Mouse (Mus musculus): ENCODE data around the gene Olfr767.
"Not testable (repeated sequence)": the region's sequence is repeated elsewhere in the genome, so short reads cannot be mapped to it uniquely, and the experiment has no call there.

The Olfr767 gene

DNA sequence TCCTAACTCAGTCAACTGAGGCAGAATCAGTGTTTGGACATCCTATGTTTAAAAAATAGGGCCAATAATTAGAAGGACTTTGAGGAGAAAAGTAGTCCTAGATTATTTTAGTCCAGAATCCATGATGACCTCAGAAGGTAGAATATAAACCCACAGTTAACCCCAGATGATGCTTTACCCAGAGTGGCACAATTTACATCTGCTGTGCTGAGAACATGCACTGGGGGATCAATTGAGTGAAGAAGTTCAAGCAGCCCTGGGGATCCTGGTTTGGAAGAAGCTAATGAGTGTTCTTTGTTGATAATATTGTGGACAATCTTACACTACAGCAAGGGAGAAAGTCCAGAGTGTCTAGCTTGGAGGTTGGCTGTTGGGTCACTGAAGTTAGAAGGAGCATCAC lies at the start of gene Olfr767:
Gene Olfr767, minus strand, starts transcription at position 101 of the 400 bp plus-strand sequence.
- DNase-seq, result not testable (repeated sequence)

DNA sequence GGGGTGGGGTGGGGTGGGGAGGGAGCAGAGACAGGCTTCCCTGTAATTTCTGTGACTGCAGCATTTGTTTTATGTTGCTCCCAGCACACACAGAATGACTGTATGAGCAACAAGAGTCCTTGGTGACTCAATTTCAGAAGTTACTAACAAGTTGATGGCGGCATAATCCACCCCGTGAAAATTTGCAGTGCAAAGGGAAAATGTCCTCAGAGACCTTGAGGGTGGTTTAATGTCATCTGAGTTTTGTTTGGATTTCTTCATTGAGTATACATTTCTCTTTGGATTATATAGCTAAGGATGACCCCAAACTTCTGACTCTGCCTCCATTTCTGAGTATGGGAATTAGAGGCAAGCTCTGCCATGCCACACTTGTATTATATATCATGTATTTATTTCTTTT lies 35.1 kb upstream of the Olfr767 start, which contains the start of gene Olfr769:
Gene Olfr769, minus strand, starts transcription at position 101 of the 400 bp plus-strand sequence.
- DNase-seq, result no peak

DNA sequence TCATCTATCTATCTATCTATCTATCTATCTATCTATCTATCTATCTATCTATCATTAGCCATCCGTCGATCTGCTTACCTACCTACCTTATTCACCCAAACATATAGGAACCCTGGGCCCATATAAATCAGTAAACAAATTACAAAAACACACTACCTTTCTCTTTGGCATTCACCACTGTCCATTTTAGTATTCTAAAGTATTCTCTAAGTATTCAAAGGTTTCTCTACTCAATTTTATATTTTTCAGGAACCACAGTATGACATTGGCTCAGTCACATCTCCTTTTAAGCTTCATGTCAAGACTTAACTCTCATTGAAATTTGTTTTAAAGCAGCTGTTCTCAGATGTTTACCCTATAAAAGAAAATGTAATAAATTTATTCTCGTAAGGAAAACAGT lies 32.4 kb upstream of the Olfr767 start:
- DNase-seq, result no peak

DNA sequence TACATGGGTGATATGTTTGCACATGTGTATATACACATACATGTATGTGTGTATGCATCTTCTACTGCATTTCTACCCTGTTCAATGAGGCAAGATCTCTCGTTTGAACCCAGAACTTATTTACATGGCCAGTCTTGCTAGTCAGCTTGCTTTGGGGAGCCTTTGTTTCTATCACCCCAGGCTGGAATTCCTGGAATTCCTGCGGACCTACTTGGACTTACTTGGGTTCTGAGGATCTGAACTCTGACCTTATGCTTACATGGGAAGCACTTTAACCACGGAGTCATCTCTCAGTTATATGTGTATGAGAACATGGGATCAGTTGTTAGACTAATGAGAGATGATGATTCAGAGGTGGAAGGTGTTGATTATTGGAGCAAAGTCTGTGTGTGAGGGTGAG lies 18.5 kb upstream of the Olfr767 start:
- no peak for DNase-seq

DNA sequence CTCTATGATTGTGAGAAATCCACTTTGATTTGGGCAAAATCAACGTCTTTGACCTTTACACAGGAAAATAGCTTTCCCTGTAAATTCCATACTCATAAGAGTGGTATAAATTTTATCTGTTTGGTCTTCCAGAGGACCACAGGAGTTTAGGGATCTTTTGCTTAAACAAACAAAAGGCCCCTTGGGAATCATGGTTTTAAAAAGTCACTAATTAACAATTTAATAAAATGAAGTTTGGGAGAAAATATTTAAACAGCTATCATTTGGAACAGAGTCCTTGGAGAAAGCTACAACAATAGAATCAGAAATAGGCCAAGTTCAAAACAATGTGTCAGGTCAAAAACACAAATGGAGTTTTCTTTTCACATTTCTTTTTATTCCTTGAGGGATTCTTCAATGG lies 16.6 kb upstream of the Olfr767 start, which contains the start of gene Olfr768:
Gene Olfr768, minus strand, starts transcription at position 101 of the 400 bp plus-strand sequence.
- DNase-seq, result no peak

DNA sequence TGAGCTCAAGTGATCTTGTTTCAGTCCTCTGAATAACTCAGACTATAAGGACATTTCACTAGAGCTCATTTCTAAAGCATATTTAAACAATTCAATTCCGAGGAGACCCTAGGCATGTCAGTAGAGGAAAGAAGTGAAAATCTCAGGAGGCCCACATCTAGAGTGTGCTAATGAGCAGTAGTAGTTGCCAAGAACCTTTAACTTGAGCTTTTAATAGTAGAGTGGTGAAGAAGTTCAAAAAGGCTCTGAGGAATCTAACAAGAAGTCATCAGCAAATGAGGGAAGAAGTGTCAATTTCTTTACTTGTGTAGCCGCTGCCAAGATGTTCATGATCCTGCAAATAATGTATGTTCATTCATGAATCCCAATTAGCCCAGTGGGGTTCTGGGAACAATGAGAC lies 13.8 kb downstream of the Olfr767 start, which contains the start of gene Olfr766-ps1:
Gene Olfr766-ps1, minus strand, starts transcription at position 101 of the 400 bp plus-strand sequence.
- no peak for DNase-seq

DNA sequence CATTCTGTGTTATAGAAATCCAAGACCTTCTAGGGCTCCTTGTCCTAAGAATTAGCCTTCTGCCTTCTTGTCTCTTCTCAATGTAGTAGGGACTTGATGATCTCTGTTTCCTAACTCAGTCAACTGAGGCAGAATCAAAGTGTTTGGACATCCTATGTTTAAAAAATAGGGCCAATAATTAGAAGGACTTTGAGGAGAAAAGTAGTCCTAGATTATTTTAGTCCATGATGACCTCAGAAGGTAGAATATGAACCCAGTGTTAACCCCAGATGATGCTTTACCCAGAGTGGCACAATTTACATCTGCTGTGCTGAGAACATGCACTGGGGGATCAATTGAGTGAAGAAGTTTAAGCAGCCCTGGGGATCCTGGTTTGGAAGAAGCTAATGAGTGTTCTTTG lies 32.8 kb downstream of the Olfr767 start, which contains the start of gene Olfr765:
Gene Olfr765, minus strand, starts transcription at position 101 of the 400 bp plus-strand sequence.
- DNase-seq, result not testable (repeated sequence)

DNA sequence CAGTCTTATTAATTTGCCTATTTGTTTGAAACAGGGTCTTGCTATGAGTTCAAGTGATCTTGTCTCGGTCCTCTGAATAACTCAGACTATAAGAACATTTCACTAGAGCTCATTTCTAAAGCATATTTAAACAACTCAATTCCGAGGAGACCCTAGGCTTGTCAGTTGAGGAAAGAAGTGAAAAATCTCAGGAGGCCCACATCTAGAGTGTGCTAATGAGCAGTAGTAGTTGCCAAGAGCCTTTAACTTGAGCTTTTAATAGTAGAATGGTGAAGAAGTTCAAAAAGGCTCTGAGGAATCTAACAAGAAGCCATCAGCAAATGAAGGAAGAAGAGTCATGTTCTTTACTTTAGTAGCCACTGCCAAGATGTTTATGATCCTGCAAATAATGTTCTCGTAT lies 42.9 kb downstream of the Olfr767 start, which contains the start of gene Olfr764-ps1:
Gene Olfr764-ps1, minus strand, starts transcription at position 101 of the 400 bp plus-strand sequence.
- no peak for DNase-seq

DNA sequence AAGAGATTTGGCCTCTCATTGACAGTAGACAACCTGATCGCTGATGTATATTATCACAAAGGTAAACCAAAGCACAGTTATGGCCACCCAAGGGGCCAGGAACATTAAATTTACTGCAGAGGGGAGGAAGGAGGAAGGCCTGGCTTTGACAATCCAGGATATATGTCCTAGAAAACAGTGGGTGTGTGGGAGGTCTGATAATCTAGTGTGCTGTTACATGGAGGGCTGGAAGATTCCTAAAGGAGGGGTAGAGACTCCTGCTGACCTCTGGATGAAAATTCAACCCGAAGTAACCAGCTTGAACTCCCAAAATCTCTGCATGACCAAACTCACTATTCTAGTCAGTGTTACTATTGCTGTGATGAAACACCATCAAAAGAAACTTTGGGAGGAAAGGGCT lies 54.4 kb downstream of the Olfr767 start:
- DNase-seq, result no peak

DNA sequence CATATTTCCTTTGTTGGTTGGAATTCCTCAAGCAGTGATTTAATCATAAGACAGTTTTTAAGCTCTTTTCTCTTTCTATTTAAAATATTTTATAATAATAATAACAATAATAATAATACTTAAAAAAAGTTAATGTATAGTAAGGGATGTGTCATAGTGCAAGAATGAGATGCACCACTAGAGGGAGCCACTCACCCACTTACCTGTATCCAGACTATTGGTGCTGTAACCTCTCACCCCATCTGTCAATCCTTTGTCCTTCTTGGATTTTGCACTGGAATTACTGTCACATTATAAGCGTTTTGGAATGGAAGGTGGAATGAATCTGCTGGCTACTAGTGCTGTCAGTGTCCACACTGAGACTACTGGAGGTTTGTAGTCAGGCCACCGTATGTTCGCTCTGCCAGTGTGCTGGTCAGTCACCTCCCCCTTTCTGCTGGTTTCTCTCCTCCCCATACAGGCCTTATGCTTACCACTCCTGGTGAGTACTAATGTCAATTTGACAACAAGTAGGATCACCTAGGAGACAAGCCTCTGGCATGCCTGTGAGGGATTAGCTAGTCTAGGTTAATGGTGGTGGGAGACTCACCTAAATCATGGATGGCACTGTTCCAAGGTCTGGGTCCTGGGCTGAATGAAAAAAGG lies 56.6 kb downstream of the Olfr767 start:
- DNase-seq, result peak; percentile 1
